Mouse (Mus musculus) liver, postnatal 0 days (tissue): ENCODE measurements around the gene Efs. TPM values are rescaled to one million over a fixed set of nuclear protein-coding genes. Genes with fewer than 3 reads are reported as not detected.

Source experiments
- ATAC-seq: fragments of 200-750 bp; cut with Nextera tagmentation; 2 replicates; pipeline ENCODE4 v1.8.0; 2017; ENCODE audit warnings: mild to moderate bottlenecking, moderate library complexity
- DNase-seq: peaks from one replicate; pipeline ENCODE4 v3.0.0-alpha.2; 2016
- H3K27ac ChIP-seq: fragments of 300-500 bp; sonication (generic); 2 replicates; pipeline ENCODE4 v1.5.1; 2014; ENCODE audit warnings: antibody characterized with exemption, moderate library complexity, mild to moderate bottlenecking, low read depth
- H3K27me3 ChIP-seq: fragments of 300-500 bp; sonication (generic); 2 replicates; pipeline ENCODE4 v1.6.1; 2014; ENCODE audit warnings: low read length, control low read depth, mixed read lengths; ENCODE audit not compliant: insufficient read depth
- H3K36me3 ChIP-seq: fragments of 300-500 bp; sonication (generic); replicated peaks from 2 replicates; pipeline ENCODE4 v1.6.1; 2014; ENCODE audit warnings: mild to moderate bottlenecking, control low read depth, low read length, moderate library complexity, mixed read lengths; ENCODE audit not compliant: insufficient read depth
- H3K4me1 ChIP-seq: fragments of 300-500 bp; sonication (generic); 2 replicates; pipeline ENCODE4 v1.6.1; 2014; ENCODE audit warnings: antibody characterized with exemption, mild to moderate bottlenecking, control low read depth; ENCODE audit not compliant: insufficient read depth
- H3K4me2 ChIP-seq: fragments of 300-500 bp; sonication (generic); 2 replicates; pipeline ENCODE4 v1.6.1; 2014; ENCODE audit warnings: low read depth, mild to moderate bottlenecking, low read length, moderate library complexity, mixed read lengths
- H3K4me3 ChIP-seq: fragments of 300-500 bp; sonication (generic); 2 replicates; pipeline ENCODE4 v1.5.1; 2014; ENCODE audit warnings: low read depth, low read length
- H3K9ac ChIP-seq: fragments of 300-500 bp; sonication (generic); replicated peaks from 2 replicates; pipeline ENCODE4 v1.6.1; 2014; ENCODE audit warnings: mild to moderate bottlenecking, moderate library complexity
- H3K9me3 ChIP-seq: fragments of 300-500 bp; sonication (generic); 2 replicates; pipeline ENCODE4 v1.6.1; 2016; ENCODE audit warnings: mild to moderate bottlenecking, control low read depth, low read length, mixed read lengths
- CTCF ChIP-seq: sonication (generic); IDR thresholded peaks from 2 replicates; pipeline ENCODE4 v1.5.1; 2016; ENCODE audit warnings: antibody characterized with exemption, low read depth
- EP300 ChIP-seq: IDR thresholded peaks from 2 replicates; pipeline ENCODE4 v1.6.1; 2016; ENCODE audit warnings: antibody characterized with exemption, low read depth, mild to moderate bottlenecking
- WGBS: fragments of 180-500 bp; shearing (Covaris S2); extraction: QIAGEN DNeasy Blood & Tissue Kit; methylation state at CpG from one replicate; pipeline ENCODE4 v1.1.7; 2014; ENCODE audit not compliant: insufficient replicate concordance; 5-methylcytosine and 5-hydroxymethylcytosine counted together
- polyA plus RNA-seq: library from polyadenylated mRNA; unstranded; fragments of >200 nt; fragmentation: Nextera tagmentation; extraction: Ambion mirVana; gene quantifications from 2 replicates; pipeline ENCODE4 v1.2.1, GENCODE M21; 2015

Efs gene
- polyA plus RNA-seq, 1 experiment from 2014 or later: 0.26 TPM

- Histone ChIP-seq H3K27ac (no peak overlapping the region), H3K4me1 (no peaks in the 10 kb centered on the region), H3K9ac (no peak overlapping the region)
These were observed 33.3 kb upstream of the Efs start for GRCm38 (mm10) chr14:54959197-54959596.

DNA sequence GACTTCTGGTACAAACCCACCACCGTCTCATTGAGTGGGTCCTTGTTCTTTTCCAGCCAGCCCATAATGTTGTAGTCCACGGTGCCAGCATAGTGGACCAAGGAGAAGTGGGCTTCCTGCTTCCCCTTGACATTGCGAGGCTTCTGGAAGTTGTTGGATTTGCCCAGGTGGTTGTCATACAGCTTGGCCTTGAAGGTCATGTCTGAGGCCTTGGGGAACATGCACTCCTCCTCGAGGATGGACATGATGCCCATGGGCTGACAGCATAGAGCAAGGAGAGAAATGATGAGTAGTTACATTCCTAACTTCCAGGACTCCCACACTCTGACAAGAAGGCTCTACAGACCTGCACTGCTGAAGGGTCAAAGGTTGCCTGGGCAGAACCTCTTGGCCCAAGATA, 32.6 kb upstream of the Efs start:
- H3K4me3 ChIP-seq: no peak overlapping the region
- no peak for TF ChIP-seq CTCF
- TF ChIP-seq EP300: no peak
- no peaks in the 10 kb centered on the region for H3K27me3 ChIP-seq
- no peaks in the 10 kb centered on the region for H3K4me1 ChIP-seq
- no peaks in the 10 kb centered on the region for H3K9me3 ChIP-seq
- ATAC-seq (no peak), DNase-seq (no peak)
- no peak overlapping the region for H3K4me2 ChIP-seq
- H3K27ac ChIP-seq: no peak overlapping the region
- no peaks in the 10 kb centered on the region for H3K36me3 ChIP-seq
- H3K9ac ChIP-seq: no peak overlapping the region
- 74% methylated on average over 4 of the region's 4 CpGs for WGBS

More at GRCm38 (mm10) chr14:54959197-54959596, 33.3 kb upstream of the Efs start:
- WGBS: 70% methylated on average over 3 of the region's 3 CpGs
- ATAC-seq (no peak), DNase-seq (no peak)
- Histone ChIP-seq H3K9me3 (no peaks in the 10 kb centered on the region), H3K4me3 (no peak overlapping the region), H3K27me3 (no peaks in the 10 kb centered on the region), H3K36me3 (no peaks in the 10 kb centered on the region), H3K4me2 (no peak overlapping the region)
- TF ChIP-seq EP300 (no peak), CTCF (no peak)

DNA sequence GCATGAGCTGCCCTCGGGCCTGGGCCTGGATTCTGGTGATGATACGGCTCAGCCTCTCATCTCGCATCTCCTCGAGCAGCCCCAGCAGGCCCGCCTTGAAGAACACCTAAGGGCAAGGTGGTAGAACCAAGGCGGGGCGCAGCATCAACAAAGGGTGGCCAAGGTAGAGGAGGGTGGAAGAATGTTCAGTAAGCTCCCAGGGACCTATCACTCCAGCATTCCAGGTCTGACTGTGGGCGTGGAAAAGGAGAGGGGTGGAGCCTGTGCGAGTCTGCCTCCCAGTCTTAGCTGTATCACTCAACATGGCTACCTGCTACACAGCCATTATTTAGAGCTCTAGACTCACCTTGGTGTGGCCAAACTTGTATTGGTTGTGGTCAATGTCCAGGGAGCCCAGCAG, 30.6 kb upstream of the Efs start:
- H3K36me3 ChIP-seq: no peaks in the 10 kb centered on the region
- H3K4me1 ChIP-seq: no peaks in the 10 kb centered on the region
- no peak overlapping the region for H3K9ac ChIP-seq
- no peaks in the 10 kb centered on the region for H3K27me3 ChIP-seq
- DNase-seq (no peak), ATAC-seq (no peak)
- WGBS: 79% methylated on average over 9 of the region's 9 CpGs
- no peak overlapping the region for H3K4me2 ChIP-seq
- TF ChIP-seq EP300: no peak
- TF ChIP-seq CTCF: no peak
- no peak overlapping the region for H3K27ac ChIP-seq
- no peak overlapping the region for H3K4me3 ChIP-seq
- H3K9me3 ChIP-seq: no peaks in the 10 kb centered on the region

- no peak overlapping the region for H3K4me2 ChIP-seq
- H3K27me3 ChIP-seq: no peaks in the 10 kb centered on the region
- no peaks in the 10 kb centered on the region for H3K9me3 ChIP-seq
- no peak overlapping the region for H3K27ac ChIP-seq
- TF ChIP-seq CTCF: no peak
- no peak for TF ChIP-seq EP300
- H3K36me3 ChIP-seq: no peaks in the 10 kb centered on the region
- no peaks in the 10 kb centered on the region for H3K4me1 ChIP-seq
- DNase-seq: no peak
- 61% methylated on average over 3 of the region's 3 CpGs for WGBS
- H3K9ac ChIP-seq: no peak overlapping the region
- ATAC-seq: no peak
- no peak overlapping the region for H3K4me3 ChIP-seq
These were observed 29.6 kb upstream of the Efs start for GRCm38 (mm10) chr14:54955481-54955880.

DNA sequence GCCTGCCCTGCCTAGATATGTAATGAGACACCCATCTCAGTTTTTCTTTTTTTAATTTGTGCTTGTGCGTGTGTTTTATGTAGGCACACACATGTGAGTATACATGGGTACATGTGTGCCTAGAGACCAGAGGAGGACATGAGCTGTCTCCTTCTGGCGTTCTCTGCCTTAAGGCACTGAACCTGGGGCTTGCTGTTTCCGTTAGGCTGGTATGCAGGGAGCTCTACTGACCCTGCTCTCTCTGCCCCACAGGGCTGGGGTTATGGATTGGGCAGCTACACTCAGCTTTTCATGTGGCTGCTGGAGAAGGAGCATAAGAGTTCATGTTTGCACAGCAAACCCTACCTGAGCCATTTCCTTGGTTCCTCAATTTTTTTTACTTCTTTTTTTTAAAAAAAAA, 28.5 kb upstream of the Efs start:
- no peak for TF ChIP-seq EP300
- no peak for TF ChIP-seq CTCF
- H3K27ac ChIP-seq: no peak overlapping the region
- 67% methylated on average over 3 of the region's 3 CpGs for WGBS
- no peaks in the 10 kb centered on the region for H3K9me3 ChIP-seq
- ATAC-seq (no peak), DNase-seq (no peak)
- H3K36me3 ChIP-seq: no peaks in the 10 kb centered on the region
- H3K27me3 ChIP-seq: no peaks in the 10 kb centered on the region
- H3K9ac ChIP-seq: no peak overlapping the region
- no peak overlapping the region for H3K4me2 ChIP-seq
- H3K4me3 ChIP-seq: no peak overlapping the region
- no peaks in the 10 kb centered on the region for H3K4me1 ChIP-seq

GRCm38 (mm10) chr14:54953664-54954206, 27.8 kb upstream of the Efs start:
- Histone ChIP-seq H3K36me3 (no peaks in the 10 kb centered on the region), H3K27ac (no peak overlapping the region), H3K9me3 (no peaks in the 10 kb centered on the region), H3K4me3 (no peak overlapping the region), H3K9ac (no peak overlapping the region), H3K4me1 (no peaks in the 10 kb centered on the region), H3K27me3 (no peaks in the 10 kb centered on the region), H3K4me2 (no peak overlapping the region)
- no peak for ATAC-seq
- DNase-seq: no peak
- TF ChIP-seq EP300 (no peak), CTCF (no peak)
- 86% methylated on average over 8 of the region's 8 CpGs for WGBS

- Histone ChIP-seq H3K9me3 (no peaks in the 10 kb centered on the region), H3K9ac (no peak overlapping the region), H3K36me3 (no peaks in the 10 kb centered on the region), H3K4me3 (no peak overlapping the region), H3K4me1 (no peaks in the 10 kb centered on the region), H3K27me3 (no peaks in the 10 kb centered on the region), H3K27ac (no peak overlapping the region), H3K4me2 (no peak overlapping the region)
- ATAC-seq (no peak), DNase-seq (no peak)
- TF ChIP-seq CTCF (no peak), EP300 (no peak)
- WGBS: 66% methylated on average over 6 of the region's 6 CpGs
These were observed 25.7 kb upstream of the Efs start for GRCm38 (mm10) chr14:54951587-54951986.
